Mouse (Mus musculus) cortical plate, adult 2 months (tissue): ENCODE measurements around the gene Scgn.

Source experiments
- CTCF ChIP-seq: fragments of 200-500 bp; IDR thresholded peaks from 2 replicates; pipeline ENCODE4 v1.5.1; 2011; ENCODE audit warnings: mild to moderate bottlenecking, control low read depth, low read length; ENCODE audit not compliant: insufficient read depth; ENCODE audit errors: extremely low read depth
- POLR2A ChIP-seq: fragments of 200-500 bp; IDR thresholded peaks from 2 replicates; pipeline ENCODE4 v1.6.1; 2011; ENCODE audit warnings: mild to moderate bottlenecking, low read length, control low read depth; ENCODE audit not compliant: insufficient read depth; ENCODE audit errors: extremely low read depth

DNA sequence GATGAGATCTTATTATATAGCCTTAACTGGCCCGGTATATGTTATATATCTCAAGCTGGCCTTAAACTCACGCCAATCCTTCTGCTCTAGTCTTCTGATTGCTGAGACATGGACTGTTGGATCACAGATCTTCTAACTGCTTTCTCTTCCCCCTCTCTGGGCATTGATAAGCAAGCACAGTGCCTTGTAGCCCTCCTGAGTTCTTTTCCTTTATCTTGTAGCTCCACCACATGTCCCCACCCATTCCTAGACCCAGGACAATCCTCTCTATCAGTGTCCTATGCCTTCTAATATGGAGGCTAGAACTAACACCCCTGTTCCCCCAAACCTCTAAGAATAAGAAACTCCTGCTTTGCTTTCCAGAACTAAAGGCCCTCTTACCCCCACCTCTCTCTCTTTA, 14.5 kb upstream of the Scgn start:
- TF ChIP-seq CTCF (no peak), POLR2A (no peak)
